Mouse (Mus musculus) MEL-GATA-1-ER (cell line): ENCODE results near the gene Homer2.

Experiments
- DNase-seq: peaks from one replicate; pipeline ENCODE4 v3.0.0-alpha.2; 2012; ENCODE audit warnings: low read depth; ENCODE audit errors: extremely low read depth

Homer2 gene

DNA sequence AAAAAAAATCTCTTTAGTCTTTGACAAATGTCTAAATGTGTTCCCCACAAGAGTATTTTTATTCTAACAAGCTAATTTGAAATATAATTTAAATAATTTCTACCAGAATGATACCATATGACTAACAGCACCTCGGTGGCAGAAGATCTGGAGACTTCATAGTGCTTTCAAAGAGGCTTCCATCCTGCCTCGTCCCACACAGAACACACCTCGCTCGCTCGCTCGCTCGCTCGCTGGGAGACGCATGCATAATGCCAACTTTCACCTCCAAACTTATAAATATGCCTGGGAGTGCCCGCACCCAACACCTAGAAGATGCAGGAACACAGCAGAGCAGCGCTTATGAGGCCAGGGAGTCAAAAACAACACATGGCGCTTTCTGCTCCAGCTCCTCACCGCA is 9.0 kb downstream of the Homer2 start:
- DNase-seq: no peak

DNA sequence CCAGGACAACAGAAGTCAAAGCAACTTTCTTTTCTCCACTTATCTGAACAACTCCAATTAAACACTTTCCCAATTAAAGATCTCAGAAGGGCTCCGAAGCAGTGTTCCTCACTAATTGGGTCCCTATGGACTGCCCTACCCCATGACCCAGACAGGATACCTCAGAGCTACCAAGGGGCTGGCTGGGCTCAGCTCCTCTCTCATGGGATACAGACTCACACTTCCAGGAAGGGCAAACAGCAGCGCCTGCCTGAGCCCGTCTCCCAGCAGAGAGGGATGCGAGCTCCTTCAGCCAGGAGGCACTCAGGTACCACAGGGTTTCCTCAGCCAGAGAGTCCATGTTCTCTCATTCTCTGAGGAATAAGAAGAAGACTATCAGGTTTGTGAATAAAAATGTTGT is 9.4 kb downstream of the Homer2 start:
- DNase-seq: no peak

DNA sequence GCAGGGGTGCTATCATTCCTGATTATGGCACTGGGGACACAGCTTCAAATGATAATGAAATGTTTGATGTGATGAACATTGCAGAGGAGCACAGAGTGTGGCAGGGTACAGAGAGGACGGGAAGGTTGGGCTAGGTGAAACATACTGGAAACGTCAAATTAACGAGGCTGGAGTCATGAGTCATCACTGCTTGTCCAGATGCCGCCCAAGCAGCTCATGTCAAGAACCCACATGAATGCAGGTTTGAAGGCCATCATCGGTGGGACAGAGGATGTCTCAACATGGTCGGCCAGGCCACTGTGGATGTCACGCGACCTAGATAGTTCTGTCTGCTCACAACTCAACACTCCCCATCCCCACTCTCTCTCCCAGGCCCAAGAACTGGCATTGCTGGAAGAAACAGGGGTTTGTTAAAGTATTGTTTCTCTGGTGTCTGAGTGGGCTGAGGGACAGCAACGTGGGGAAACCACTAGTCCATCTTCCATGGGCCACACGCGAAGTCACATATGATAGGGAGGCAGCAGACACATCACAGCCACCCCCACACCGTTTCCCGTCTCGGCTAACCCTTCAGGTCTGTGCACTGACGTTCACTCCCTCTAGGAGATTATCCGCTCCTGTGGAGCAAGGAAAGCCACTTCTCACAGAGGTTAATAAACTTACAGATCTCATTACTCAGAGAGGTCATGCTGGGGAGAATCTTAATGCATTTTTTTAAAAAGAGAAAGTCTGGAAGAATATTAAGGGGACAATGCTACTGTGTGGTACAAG is 11.4 kb downstream of the Homer2 start:
- no peak for DNase-seq

DNA sequence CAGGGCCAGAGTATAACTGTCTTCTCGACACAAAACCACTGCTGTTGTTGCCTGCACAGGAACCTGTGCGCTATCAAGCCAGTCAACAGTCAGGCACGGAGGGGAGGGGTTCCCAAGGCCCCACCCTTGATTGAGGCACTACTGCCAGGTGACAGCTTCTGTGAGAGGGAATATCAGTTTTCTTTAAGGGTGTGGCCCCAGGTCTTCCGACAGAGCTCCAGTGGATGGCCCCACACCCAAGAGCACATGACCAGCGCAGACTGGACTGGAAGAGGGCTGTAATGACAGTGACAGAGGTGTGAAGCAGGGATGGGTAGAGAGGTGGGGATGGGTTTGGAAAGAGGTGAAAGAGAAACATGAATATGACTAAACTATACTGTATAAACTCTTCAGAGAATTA is 16.3 kb downstream of the Homer2 start:
- DNase-seq: no peak

DNA sequence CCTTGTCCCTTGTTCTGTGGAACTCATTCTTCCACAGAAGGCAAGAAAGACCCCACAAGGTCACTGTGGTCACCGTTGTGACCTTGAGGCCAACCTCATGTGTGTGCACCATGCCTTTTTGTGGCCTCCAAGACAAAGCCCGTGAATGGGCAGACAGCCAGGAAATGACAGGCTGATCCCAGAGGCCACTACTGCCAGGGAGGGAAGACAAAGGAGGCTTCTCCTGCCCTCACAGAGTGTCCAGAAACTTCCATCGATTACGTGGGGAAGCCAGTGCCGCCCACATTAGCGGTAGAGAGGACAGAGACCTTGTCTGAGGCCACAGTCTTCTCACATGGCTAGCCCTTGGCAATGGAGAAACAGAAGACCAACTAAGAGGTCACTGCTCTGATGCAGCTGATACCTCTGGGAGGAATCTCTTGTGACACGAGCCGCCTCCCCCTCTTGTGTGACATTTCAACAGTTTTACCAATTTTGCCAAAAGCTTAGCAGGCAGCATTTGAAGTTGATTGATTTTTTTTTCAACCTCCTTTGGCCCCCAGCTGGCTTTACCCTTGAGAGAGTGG is 18.1 kb downstream of the Homer2 start:
- DNase-seq: no peak

DNA sequence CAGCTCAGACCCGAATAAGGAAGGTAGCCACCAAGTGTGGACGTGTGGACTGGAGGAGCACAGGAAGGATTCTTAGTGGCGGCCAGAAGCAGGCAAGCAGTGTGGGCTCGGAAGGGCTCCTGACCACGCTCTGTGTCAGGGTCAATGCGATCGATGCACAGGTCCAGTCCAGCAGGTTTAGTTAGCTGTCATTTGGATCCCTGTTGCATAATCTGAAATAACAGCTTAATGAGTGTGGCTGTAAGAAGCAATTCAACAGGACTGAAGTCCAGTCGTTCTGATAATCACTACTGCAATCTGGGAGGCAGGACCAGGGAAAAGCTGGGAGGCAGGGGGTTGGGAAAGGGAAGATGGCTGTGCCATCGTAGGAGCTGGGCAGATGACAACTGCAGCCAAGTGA is 18.9 kb downstream of the Homer2 start:
- DNase-seq: no peak

DNA sequence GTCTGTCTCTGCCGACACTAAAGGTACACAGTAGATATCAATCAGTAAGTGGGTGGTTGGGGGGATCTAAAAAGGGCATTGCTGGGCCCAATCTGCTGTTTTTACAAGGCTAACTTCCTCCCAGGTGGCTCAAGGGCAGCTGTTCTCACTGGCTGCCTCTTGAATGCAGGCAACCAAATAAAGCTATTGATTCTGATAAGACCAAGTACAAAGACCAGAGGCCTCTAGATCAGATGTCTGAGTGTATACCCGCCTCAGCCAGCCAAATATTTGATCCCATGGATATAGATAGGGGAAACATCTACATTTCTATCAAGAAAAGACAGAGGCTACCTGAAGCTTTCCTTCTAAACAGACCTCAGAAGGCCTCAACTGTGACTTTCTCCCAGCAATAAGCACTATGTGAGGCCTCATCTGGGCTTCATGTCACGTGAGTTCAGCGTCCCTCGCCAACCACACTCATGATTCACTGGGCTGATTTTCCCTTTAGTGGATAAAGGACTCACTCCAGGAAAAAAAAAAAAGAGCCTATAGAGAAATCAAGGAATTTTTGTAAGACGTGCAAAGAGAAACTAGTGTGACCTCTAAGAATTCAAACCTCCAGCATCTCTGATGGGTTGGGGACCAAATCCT is 19.5 kb downstream of the Homer2 start:
- DNase-seq: no peak

DNA sequence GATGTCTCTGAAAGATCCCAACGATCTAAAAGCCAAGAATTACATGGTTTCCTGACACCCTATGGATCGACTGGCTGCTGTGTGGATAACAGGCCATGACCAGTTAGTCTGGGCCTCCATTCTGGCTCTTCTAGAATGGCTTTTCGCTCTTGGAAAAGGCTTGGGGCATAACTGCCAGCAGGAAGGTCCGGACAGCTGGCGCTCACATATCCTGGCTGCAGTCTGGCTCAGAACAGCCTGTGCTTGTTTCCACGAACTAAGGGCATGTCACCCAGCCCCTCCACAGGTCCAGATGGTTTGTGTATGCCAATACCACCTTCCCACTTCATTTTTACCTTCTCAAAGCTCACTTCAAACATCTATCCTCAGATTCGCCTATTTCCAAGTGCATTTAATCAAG is 22.0 kb downstream of the Homer2 start:
- no peak for DNase-seq

DNA sequence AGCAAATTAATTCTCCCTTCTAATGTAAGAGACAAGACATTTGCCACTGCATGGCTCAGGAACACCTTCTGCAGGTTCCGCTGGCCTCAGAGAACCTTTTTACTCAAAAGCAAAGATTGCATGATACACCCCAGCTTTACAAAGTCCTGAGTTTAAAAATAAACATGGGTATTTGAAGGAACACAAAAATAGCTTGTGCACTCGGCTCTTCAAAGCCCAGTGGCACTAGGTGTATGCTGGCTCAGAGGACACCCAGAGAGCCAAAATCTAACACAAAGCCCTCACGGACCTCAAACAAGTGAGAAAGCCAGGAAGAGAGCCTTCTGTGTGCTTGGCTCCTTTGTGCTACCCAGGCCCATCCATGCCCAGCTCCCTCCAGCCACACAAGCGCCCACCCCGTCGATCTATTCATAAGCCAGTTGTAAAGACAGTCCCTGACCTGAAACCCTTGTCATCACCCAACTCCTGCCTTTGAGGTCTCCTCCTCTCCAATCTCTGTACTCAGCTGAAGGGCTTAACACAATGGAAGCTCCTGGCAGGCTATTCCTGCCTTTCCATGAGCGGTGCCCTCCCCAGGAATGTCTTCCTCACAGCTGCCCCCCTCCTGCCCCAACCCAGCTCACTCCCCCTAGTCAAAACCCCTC is 23.4 kb downstream of the Homer2 start:
- DNase-seq: no peak

DNA sequence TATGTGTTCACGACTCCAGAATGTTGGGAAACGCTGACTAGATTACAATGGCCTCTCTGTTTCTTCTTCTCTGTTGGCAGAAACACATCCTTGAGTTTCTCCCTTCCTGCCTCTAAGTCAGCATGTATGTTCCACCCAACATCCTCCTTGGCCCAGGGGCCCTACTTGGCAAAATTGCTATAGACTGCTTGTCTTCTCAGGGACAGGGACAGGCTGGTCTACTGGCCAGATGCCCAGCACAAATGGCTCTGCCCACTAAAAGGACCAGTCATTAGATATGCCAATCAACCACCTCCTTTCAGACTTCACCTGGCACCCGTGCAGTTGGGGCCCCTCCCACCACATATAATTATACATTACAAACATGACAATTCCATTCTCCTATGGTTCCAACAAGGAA is 25.9 kb downstream of the Homer2 start:
- no peak for DNase-seq

DNA sequence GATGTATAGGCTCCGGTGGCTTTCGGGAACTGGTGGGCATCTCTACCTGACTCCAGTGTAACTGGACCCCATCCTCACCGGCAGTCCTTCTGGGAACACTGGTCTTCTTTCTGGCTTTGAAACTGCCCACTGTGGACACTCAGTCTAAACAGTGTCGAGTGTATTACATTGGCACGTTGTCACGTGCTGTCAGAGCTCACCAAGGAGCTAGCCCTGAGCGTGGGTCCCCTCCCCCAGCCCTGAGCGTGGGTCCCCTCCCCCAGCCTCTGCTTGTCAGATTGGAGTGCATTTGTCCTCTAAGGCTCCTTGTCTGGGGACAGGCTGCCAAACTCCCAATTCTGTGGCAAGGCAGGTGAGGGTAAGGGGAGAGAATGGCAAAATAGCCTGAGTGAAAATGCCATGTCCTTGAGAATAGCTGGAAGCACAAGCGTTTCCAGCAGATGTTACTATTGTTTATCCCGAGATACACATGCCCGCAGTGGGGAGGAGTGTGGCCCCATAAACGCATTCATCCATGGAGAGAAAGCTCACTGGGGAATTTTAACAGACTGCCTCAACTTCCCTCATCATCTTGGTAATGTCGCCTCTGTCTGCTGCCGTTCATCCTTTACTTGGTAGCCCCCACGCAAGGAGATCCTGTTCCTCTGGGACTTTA is 33.8 kb downstream of the Homer2 start:
- DNase-seq: no peak

DNA sequence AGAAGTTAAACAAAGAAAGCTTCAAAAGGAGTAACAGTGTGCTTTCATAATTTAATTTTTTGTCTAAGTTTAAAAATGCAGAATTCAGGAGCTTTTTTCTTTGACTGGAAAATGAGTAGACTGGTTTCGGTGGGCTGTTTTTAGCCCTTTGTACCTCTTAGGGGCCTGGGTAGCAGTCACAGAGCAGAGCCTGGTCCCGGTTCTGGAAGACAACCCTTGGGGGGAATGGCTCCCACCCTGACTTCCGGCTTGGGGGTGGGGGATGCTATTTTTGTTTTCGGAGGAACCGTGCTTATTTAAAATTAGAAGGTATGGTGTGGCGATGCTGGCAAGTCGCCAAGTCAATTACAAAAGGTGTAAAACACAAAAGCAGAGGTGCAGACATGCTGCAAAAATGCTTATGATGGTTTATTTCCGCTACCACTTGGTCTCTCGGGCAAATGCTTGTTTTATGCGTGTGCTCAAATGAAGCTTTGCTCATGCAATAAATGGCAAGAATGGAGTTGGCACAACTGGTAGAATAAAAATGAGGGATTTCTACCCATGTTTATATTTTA is 34.5 kb downstream of the Homer2 start:
- DNase-seq: no peak

DNA sequence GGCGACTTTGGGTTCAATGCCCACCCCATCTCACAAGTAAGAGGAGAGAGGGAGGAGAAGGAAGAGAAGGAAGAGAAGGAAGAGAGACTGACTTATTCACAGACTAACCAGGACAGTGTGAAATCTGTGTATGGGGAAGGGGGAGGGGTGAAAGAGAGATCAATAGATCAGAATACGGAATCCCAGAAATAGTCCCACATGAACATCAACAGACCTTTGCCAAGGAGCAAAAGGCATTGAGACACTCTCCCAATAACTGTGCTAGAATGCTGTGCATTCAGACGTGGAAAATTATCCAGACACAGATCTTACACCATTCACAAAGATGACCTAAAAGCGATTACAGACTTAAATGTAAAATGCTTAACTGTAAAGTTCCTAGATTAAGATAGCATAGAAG is 40.2 kb downstream of the Homer2 start:
- DNase-seq: no peak

DNA sequence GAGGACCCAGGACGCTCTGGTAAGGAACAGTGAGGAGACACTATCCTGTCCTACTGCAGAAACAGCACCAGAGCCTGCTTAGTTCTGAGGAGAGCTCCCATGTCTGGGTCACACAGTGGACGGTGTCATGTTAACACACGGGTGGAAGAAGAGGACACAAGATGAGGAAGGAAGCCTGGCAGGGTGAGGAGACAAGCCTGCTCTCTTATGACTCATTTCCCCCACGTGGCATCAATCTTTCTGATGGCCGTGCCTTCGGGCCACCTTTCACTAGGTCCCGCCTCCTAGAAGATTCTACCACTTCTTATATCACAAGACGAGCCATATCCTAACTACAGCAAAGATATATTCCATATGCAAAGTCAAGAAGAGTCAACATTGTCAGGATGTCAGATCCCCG is 40.7 kb downstream of the Homer2 start:
- DNase-seq: no peak

DNA sequence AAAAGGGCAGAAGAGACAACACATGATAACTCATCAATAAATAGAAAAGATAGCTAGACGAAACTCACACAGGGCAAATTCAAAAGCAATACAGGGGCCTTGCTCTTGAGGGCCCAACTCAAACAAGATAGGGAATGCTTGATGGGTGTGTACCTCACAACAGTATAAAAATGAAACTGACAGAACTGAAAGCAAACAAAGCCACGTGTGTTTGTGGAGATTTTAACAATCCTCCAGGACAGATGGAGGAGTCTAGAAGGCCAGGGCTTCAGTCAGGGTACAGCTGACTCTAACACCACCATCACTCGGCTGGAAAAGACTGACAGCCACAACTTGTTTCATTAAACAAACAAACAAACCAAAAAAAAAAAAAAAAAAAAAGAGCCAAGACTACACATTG is 44.3 kb downstream of the Homer2 start:
- no peak for DNase-seq

DNA sequence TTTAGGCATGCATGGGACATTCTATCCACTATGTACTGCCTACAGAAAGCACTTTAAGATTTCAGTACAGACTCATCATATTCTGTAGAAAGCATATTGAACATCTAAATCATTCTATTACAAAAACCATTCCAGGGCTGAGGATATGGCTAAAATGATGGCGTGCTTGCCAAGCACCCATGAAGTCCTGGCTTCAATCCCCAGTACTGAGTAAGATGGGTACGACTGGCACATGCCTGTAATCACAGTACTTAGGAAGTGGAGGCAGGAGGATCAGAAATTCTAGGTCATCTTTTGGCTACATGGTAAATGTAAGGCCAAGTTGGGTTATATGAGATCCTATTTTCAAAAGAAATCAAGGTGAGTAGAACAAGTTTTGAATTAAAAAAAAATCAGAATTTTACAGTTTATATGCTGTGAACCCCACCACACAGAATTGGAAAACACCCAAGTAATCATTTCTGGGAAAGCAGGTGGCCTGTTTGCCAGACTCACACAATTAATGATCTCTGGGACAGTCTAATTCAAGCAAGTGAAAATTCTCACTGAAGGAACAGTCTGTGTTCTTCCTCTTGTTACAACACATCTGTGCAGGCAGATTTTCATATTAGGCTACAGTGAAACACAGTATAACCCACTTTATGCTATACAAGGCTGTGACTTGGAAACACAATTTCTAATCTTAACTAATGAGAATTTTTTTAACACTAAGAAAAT is 49.5 kb downstream of the Homer2 start:
- no peak for DNase-seq

DNA sequence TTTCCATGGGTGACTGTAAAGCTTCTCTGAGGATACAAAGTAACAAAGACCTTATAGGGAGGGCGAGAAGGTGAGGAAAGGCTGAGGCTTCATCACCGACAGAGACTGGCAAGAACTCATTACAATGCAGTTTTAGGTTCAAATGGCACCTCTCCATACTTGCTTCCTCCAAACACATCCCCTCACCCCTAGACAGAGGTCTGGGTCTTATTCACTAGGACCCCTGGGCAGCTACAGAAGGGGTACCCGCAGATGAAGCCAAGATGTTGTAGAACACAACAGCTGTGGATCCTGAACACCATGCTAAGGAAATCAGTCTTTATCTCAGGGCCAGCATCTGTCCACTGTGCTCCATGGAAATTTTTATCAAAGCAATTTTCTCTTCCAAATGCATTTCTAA is 50.3 kb downstream of the Homer2 start:
- DNase-seq: no peak

DNA sequence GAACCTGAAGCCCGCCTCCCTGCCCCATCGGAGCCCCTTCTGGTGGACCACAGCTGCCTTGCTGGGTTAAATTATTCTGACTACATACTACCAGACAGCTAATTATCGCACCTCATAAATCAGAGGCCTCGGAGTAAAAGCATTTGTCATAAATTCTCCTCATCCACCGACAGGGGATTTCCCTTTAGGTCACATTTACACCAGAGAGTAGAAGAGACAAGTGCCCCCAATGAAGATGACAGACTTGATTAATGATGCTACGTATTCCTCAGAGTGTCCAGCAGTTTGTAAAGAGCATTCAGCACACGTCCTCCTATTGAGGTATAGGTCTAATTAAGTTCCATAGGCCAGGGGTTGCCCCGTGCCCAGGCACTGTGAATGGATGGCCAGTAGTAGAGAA is 50.7 kb downstream of the Homer2 start:
- DNase-seq: no peak

DNA sequence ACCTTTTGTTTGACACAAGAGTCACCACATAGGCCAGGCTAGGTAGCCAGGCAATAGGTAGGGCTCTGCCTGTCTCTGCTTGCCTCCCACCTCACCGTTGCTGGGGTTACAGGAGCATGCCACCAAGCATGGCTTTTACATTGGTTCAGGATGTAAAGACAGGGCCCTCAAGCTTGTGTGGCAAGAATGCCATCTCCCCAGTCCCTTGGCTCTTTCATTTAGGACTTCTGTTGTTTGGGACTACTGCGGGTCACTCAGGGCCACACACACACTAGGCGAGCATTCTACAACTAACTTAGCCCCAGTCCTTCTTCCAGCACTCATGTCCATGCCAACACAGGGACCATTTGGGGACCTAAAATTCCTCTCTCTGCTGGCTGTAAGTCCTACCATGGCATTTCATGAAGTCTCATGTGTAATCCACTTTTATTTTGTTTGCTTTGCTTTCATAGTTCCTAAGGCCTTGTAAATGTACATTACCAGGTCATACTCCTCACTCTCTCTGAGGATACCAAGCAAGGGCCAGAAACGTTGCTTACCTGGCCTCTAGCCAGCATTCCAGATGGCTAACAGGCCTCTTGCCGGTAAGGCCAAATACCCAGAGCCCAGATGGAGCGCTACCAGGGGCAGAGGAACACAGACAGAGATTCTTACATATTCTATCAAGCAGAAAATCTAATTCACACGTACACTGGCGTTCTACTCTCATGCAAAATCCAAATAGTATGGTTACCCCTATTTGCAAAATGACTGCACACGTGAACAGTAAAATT is 52.2 kb downstream of the Homer2 start:
- DNase-seq: no peak

DNA sequence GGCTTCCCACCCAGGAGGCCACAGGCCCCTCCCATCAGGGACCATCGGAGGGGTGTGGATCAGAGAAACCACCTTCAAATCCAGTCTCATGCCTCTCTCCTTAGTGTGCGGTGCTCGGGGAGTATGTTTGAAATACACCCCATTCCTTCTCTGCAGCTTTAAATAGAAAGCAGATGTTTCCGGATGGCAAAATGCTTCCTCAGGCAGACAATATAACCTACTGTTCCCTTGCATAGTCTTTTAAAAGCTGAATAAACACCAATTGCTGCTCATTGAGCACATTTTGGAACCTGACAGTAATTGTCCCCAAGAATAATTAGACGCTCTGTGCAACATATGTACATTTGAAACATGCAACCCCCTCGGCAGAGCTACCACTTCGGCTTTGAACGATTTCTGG is 53.3 kb downstream of the Homer2 start:
- DNase-seq: no peak
